Mouse (Mus musculus) MEL (cell line): ENCODE measurements around the gene Tmem80. TPM values are rescaled to one million over a fixed set of nuclear protein-coding genes. Genes with fewer than 3 reads are reported as not detected.

Experiments used
- DNase-seq: peaks from one replicate; pipeline ENCODE4 v3.0.0; 2011; ENCODE audit warnings: low read depth, low spot score
- H3K27ac ChIP-seq: 2 replicates; pipeline ENCODE4 v1.5.1; 2012; ENCODE audit warnings: low read depth, mild to moderate bottlenecking, control low read depth, low read length, moderate library complexity; ENCODE audit not compliant: control insufficient read depth
- H3K27me3 ChIP-seq, 2 experiments: fragments of 150-350 bp in 1 of 2; sonication (generic) in 1 of 2; 2 replicates each; pipeline ENCODE4 v1.6.1; 2012; ENCODE audit warnings: low read length in 2 of 2, mild to moderate bottlenecking in 2 of 2, improper control_type of control experiment in 1 of 2, moderate library complexity in 1 of 2; ENCODE audit not compliant: insufficient read depth in 2 of 2, control insufficient read depth in 1 of 2
- H3K36me3 ChIP-seq, 2 experiments: 2 replicates each; pipeline ENCODE4 v1.6.1; 2012 to 2014; ENCODE audit warnings: low read length in 2 of 2, improper control_type of control experiment in 1 of 2, inconsistent platforms in 1 of 2, mild to moderate bottlenecking in 1 of 2; ENCODE audit not compliant: insufficient read depth in 2 of 2, control insufficient read depth in 1 of 2
- H3K4me1 ChIP-seq, 2 experiments: fragments of 150-350 bp in 1 of 2; sonication (generic) in 1 of 2; 2 replicates each; pipeline ENCODE4 v1.6.1; 2012; ENCODE audit warnings: low read length in 2 of 2, improper control_type of control experiment in 1 of 2, mild to moderate bottlenecking in 1 of 2; ENCODE audit not compliant: insufficient read depth in 2 of 2, control insufficient read depth in 1 of 2
- H3K4me3 ChIP-seq, 2 experiments: fragments of 150-350 bp in 1 of 2; sonication (generic) in 1 of 2; 2 replicates each; pipeline ENCODE4 v1.5.1; 2012; ENCODE audit warnings: low read depth in 2 of 2, low read length in 2 of 2, mild to moderate bottlenecking in 2 of 2, moderate library complexity in 2 of 2, control low read depth in 1 of 2, improper control_type of control experiment in 1 of 2; ENCODE audit not compliant: control insufficient read depth in 1 of 2, insufficient read depth in 1 of 2
- H3K79me2 ChIP-seq: 2 replicates; pipeline ENCODE4 v1.6.1; 2012; ENCODE audit warnings: mild to moderate bottlenecking, low read length, moderate library complexity; ENCODE audit not compliant: control insufficient read depth, poor library complexity, insufficient read depth
- H3K9ac ChIP-seq: 2 replicates; pipeline ENCODE4 v1.6.1; 2012; ENCODE audit warnings: low read depth, mild to moderate bottlenecking, control low read depth, low read length, moderate library complexity; ENCODE audit not compliant: control insufficient read depth, poor library complexity, severe bottlenecking
- H3K9me3 ChIP-seq: fragments of 150-350 bp; sonication (generic); replicated peaks from 2 replicates; pipeline ENCODE4 v1.6.1; 2012; ENCODE audit warnings: mild to moderate bottlenecking, low read length, improper control_type of control experiment, moderate library complexity; ENCODE audit not compliant: insufficient read depth
- BHLHE40 ChIP-seq: IDR thresholded peaks from 2 replicates; pipeline ENCODE4 v1.6.1; 2012; ENCODE audit warnings: low read depth, mild to moderate bottlenecking, inconsistent platforms, low read length, improper control_type of control experiment, borderline replicate concordance
- CHD1 ChIP-seq: IDR thresholded peaks from 2 replicates; pipeline ENCODE4 v1.6.1; 2012; ENCODE audit warnings: low read depth, mild to moderate bottlenecking, inconsistent platforms, low read length, improper control_type of control experiment
- CHD2 ChIP-seq: IDR thresholded peaks from 2 replicates; pipeline ENCODE4 v1.6.1; 2011; ENCODE audit warnings: low read length, improper control_type of control experiment
- CTCF ChIP-seq, 3 experiments: IDR thresholded peaks in 2 of 3; conservative IDR thresholded peaks in 1 of 3; 2 replicates each; pipeline ENCODE4 v1.5.1; 2011 to 2012; ENCODE audit warnings: low read length in 3 of 3, low read depth in 2 of 3, mild to moderate bottlenecking in 2 of 3, improper control_type of control experiment in 1 of 3, inconsistent platforms in 1 of 3, mixed read lengths in 1 of 3, moderate library complexity in 1 of 3; ENCODE audit not compliant: control insufficient read depth in 1 of 3, insufficient read depth in 1 of 3, poor library complexity in 1 of 3, severe bottlenecking in 1 of 3
- GABPA ChIP-seq: IDR thresholded peaks from 2 replicates; pipeline ENCODE4 v1.6.1; 2012; ENCODE audit warnings: low read depth, mild to moderate bottlenecking, inconsistent platforms, low read length, improper control_type of control experiment, moderate library complexity
- MAFK ChIP-seq: IDR thresholded peaks from 2 replicates; pipeline ENCODE4 v1.6.1; 2011; ENCODE audit warnings: low read depth, mild to moderate bottlenecking, low read length, improper control_type of control experiment, borderline replicate concordance
- MAZ ChIP-seq: IDR thresholded peaks from 2 replicates; pipeline ENCODE4 v1.6.1; 2012; ENCODE audit warnings: low read depth, mild to moderate bottlenecking, inconsistent platforms, low read length, improper control_type of control experiment
- MYB ChIP-seq: IDR thresholded peaks from 2 replicates; pipeline ENCODE4 v1.6.1; 2011; ENCODE audit warnings: mild to moderate bottlenecking, low read depth, low read length, improper control_type of control experiment
- MYC ChIP-seq: IDR thresholded peaks from 2 replicates; pipeline ENCODE4 v1.6.1; 2011; ENCODE audit warnings: low read depth, mild to moderate bottlenecking, low read length, improper control_type of control experiment, moderate library complexity
- RAD21 ChIP-seq: IDR thresholded peaks from 2 replicates; pipeline ENCODE4 v1.6.1; 2011; ENCODE audit warnings: mild to moderate bottlenecking, low read depth, low read length, improper control_type of control experiment
- SIN3A ChIP-seq: IDR thresholded peaks from 2 replicates; pipeline ENCODE4 v1.6.1; 2012; ENCODE audit warnings: low read length, improper control_type of control experiment, inconsistent platforms
- SMC3 ChIP-seq: IDR thresholded peaks from 2 replicates; pipeline ENCODE4 v1.6.1; 2011; ENCODE audit warnings: low read depth, low read length, improper control_type of control experiment
- UBTF ChIP-seq: IDR thresholded peaks from 2 replicates; pipeline ENCODE4 v1.6.1; 2012; ENCODE audit warnings: low read depth, mild to moderate bottlenecking, inconsistent platforms, low read length, improper control_type of control experiment, moderate library complexity, borderline replicate concordance; ENCODE audit not compliant: insufficient read depth
- USF1 ChIP-seq: IDR thresholded peaks from 2 replicates; pipeline ENCODE4 v1.6.1; 2014; ENCODE audit warnings: low read depth, mild to moderate bottlenecking, inconsistent platforms, low read length, improper control_type of control experiment, moderate library complexity
- ZC3H11A ChIP-seq: IDR thresholded peaks from 2 replicates; pipeline ENCODE4 v1.6.1; 2012; ENCODE audit warnings: low read depth, mild to moderate bottlenecking, inconsistent platforms, low read length, improper control_type of control experiment
- ZKSCAN1 ChIP-seq: IDR thresholded peaks from 2 replicates; pipeline ENCODE4 v1.6.1; 2012; ENCODE audit warnings: low read depth, mild to moderate bottlenecking, inconsistent platforms, low read length, improper control_type of control experiment, moderate library complexity
- polyA plus RNA-seq, 2 experiments: library from polyadenylated mRNA; stranded (reverse) in 1 of 2; unstranded in 1 of 2; fragments of >175 nt in 1 of 2; fragments of >200 nt in 1 of 2; gene quantifications; 2 replicates each; pipeline versions ENCODE4 v1.2.1 to v1.2.4; 2012; ENCODE audit warnings: low replicate concordance in 2 of 2, low read depth in 1 of 2; ENCODE audit not compliant: insufficient read length in 2 of 2, insufficient read depth in 1 of 2, missing spikeins in 1 of 2
- total RNA-seq: library from RNA; depleted of rRNA; stranded (reverse); fragments of 300-350 nt; gene quantifications from 2 replicates; pipeline ENCODE4 v1.2.3, GENCODE M21; 2012

The Tmem80 gene
- total and polyA plus RNA-seq, 3 experiments, result 12.3 to 27.7 TPM; not detected in 1

GRCm38 (mm10) chr7:141361510-141361909, 34.0 kb downstream of the Tmem80 start:
- Histone ChIP-seq H3K79me2 (no peaks in the 10 kb centered on the region), H3K4me3 (no peak overlapping the region), H3K9me3 (no peaks in the 10 kb centered on the region), H3K9ac (no peak overlapping the region), H3K27ac (no peak overlapping the region), H3K4me1 (peaks cover 11 to 20% of the 10 kb centered on the region in 2 experiments), H3K36me3 (peaks cover 0 to 16% of the 10 kb centered on the region in 2 experiments; a peak in 2 of 4 replicates), H3K27me3 (no peaks in the 10 kb centered on the region; a peak in 1 of 4 replicates)
- TF ChIP-seq MAFK (no peak), MAZ (no peak), SMC3 (no peak), GABPA (no peak), UBTF (no peak), MYB (no peak), USF1 (no peak)
- DNase-seq, result no peak

- Histone ChIP-seq H3K4me3 (no peak overlapping the region), H3K27ac (0 out of 2 replicates have a peak overlapping the region, but pooled peaks have one; percentile 4), H3K36me3 (peaks cover 0 to 16% of the 10 kb centered on the region in 2 experiments; a peak in 2 of 4 replicates), H3K79me2 (no peaks in the 10 kb centered on the region), H3K4me1 (peaks cover 11 to 17% of the 10 kb centered on the region in 2 experiments), H3K27me3 (no peaks in the 10 kb centered on the region; a peak in 1 of 4 replicates), H3K9ac (no peak overlapping the region; the same call in 1 of the 2 replicates), H3K9me3 (no peaks in the 10 kb centered on the region)
- TF ChIP-seq CHD2 (no peak), MYC (0 out of 2 replicates have a peak, but pooled peaks have one; percentile 19), CTCF (IDR thresholded peaks at IDR 0.05 in 2 of 3, conservative IDR thresholded peaks at IDR 0.05 in 1 of 3; ENCODE audit: control insufficient read depth in 1 of 3, insufficient read depth in 1 of 3, low read depth in 2 of 3, low read length in 3 of 3, poor library complexity in 1 of 3, severe bottlenecking in 1 of 3) (peak; percentile 67 to 90 (median 90)), SMC3 (peak; percentile 82), SIN3A (peak; percentile 60; the same call in 1 of the 2 replicates), BHLHE40 (0 out of 2 replicates have a peak, but pooled peaks have one; percentile 30), RAD21 (peak; percentile 92), ZC3H11A (peak; percentile 76), MAFK (no peak), ZKSCAN1 (no peak), CHD1 (no peak)
- DNase-seq, result peak; percentile 86
Measured at GRCm38 (mm10) chr7:141363106-141363751, 35.7 kb downstream of the Tmem80 start.
